Mouse (Mus musculus) c-Kit-negative CD71-positive TER-119-positive erythroid progenitor cells, embryonic 14.5 days (primary cell): ENCODE data around the gene Slc25a21.

Experiments
- DNase-seq: peaks from one replicate; pipeline ENCODE4 v3.0.0-alpha.2; 2013; ENCODE audit warnings: low read depth, low spot score

Slc25a21 gene

GRCm38 (mm10) chr12:56890891-56891726, 306.2 kb downstream of the Slc25a21 start:
- DNase-seq = no peak

- DNase-seq = no peak
These were observed 319.5 kb downstream of the Slc25a21 start for GRCm38 (mm10) chr12:56877796-56878195.

- no peak for DNase-seq
These were observed 320.7 kb downstream of the Slc25a21 start for GRCm38 (mm10) chr12:56876549-56876948.

- DNase-seq = no peak
These were observed 324.1 kb downstream of the Slc25a21 start for GRCm38 (mm10) chr12:56873204-56873603.

- DNase-seq = no peak
These were observed 326.7 kb downstream of the Slc25a21 start for GRCm38 (mm10) chr12:56870569-56870968.

GRCm38 (mm10) chr12:56863873-56864562, 333.3 kb downstream of the Slc25a21 start:
- DNase-seq = no peak

GRCm38 (mm10) chr12:56852679-56853078, 344.6 kb downstream of the Slc25a21 start:
- no peak for DNase-seq

GRCm38 (mm10) chr12:56851464-56851863, 345.8 kb downstream of the Slc25a21 start:
- DNase-seq = no peak

GRCm38 (mm10) chr12:56829945-56830344, 367.3 kb downstream of the Slc25a21 start:
- DNase-seq = no peak

- no peak for DNase-seq
These were observed 367.8 kb downstream of the Slc25a21 start for GRCm38 (mm10) chr12:56829455-56829883.

- no peak for DNase-seq
These were observed 369.4 kb downstream of the Slc25a21 start for GRCm38 (mm10) chr12:56827808-56828384.

- no peak for DNase-seq
These were observed 372.6 kb downstream of the Slc25a21 start for GRCm38 (mm10) chr12:56824688-56825087.

- DNase-seq = no peak
These were observed 375.1 kb downstream of the Slc25a21 start for GRCm38 (mm10) chr12:56822122-56822521.

- DNase-seq = no peak
These were observed 376.7 kb downstream of the Slc25a21 start for GRCm38 (mm10) chr12:56820604-56821003.

- DNase-seq = no peak
These were observed 389.8 kb downstream of the Slc25a21 start for GRCm38 (mm10) chr12:56807483-56807882.

GRCm38 (mm10) chr12:56807078-56807477, 390.2 kb downstream of the Slc25a21 start:
- no peak for DNase-seq

- DNase-seq = no peak
These were observed 392.8 kb downstream of the Slc25a21 start for GRCm38 (mm10) chr12:56804487-56804886.

- no peak for DNase-seq
These were observed 398.4 kb downstream of the Slc25a21 start for GRCm38 (mm10) chr12:56798641-56799415.

- no peak for DNase-seq
These were observed 408.0 kb downstream of the Slc25a21 start for GRCm38 (mm10) chr12:56789236-56789635.

GRCm38 (mm10) chr12:56785250-56785649, 412.0 kb downstream of the Slc25a21 start:
- DNase-seq = no peak

- no peak for DNase-seq
These were observed 416.1 kb downstream of the Slc25a21 start for GRCm38 (mm10) chr12:56781196-56781595.

GRCm38 (mm10) chr12:56779621-56780020, 417.7 kb downstream of the Slc25a21 start:
- DNase-seq = no peak
